Mouse (Mus musculus) hindbrain, postnatal 0 days (tissue): ENCODE measurements at regions not wholly inside any gene's neighbourhood (a gene's known extent, or its start where the extent isn't known, plus 50 kb on each side); places are given as distances from the start of the nearest gene placed in this dataset.

Experiments used
- ATAC-seq: fragments of 200-750 bp; cut with Nextera tagmentation; 2 replicates; pipeline ENCODE4 v1.8.0; 2017; ENCODE audit warnings: mild to moderate bottlenecking, moderate TSS enrichment, moderate library complexity
- DNase-seq: peaks from one replicate; pipeline ENCODE4 v3.0.0-alpha.2; 2015; ENCODE audit warnings: low spot score
- H3K27ac ChIP-seq: fragments of 300-500 bp; sonication (generic); 2 replicates; pipeline ENCODE4 v1.5.1; 2014; ENCODE audit warnings: mild to moderate bottlenecking
- H3K27me3 ChIP-seq: fragments of 300-500 bp; sonication (generic); 2 replicates; pipeline ENCODE4 v1.6.1; 2014; ENCODE audit warnings: low read length, mixed read lengths; ENCODE audit not compliant: insufficient read depth
- H3K36me3 ChIP-seq: fragments of 300-500 bp; sonication (generic); 2 replicates; pipeline ENCODE4 v1.6.1; 2014; ENCODE audit warnings: low read length, mixed read lengths; ENCODE audit not compliant: insufficient read depth
- H3K4me1 ChIP-seq: fragments of 300-500 bp; sonication (generic); 2 replicates; pipeline ENCODE4 v1.6.1; 2014; ENCODE audit warnings: antibody characterized with exemption, low read length, mixed read lengths; ENCODE audit not compliant: insufficient read depth
- H3K4me2 ChIP-seq: fragments of 300-500 bp; sonication (generic); 2 replicates; pipeline ENCODE4 v1.6.1; 2014; ENCODE audit warnings: low read depth, mild to moderate bottlenecking, low read length, moderate library complexity, mixed read lengths
- H3K4me3 ChIP-seq: fragments of 300-500 bp; sonication (generic); 2 replicates; pipeline ENCODE4 v1.5.1; 2014; ENCODE audit warnings: low read length
- H3K9ac ChIP-seq: fragments of 300-500 bp; sonication (generic); replicated peaks from 2 replicates; pipeline ENCODE4 v1.6.1; 2014; ENCODE audit warnings: mild to moderate bottlenecking, low read length, moderate library complexity, mixed read lengths
- H3K9me3 ChIP-seq: fragments of 300-500 bp; sonication (generic); 2 replicates; pipeline ENCODE4 v1.6.1; 2016; ENCODE audit warnings: low read length, mixed read lengths
- CTCF ChIP-seq: IDR thresholded peaks from 2 replicates; pipeline ENCODE4 v1.5.1; 2016; ENCODE audit warnings: antibody characterized with exemption, control low read depth, low read depth
- WGBS: fragments of 180-500 bp; shearing (Covaris S2); extraction: QIAGEN DNeasy Blood & Tissue Kit; methylation state at CpG from one replicate; pipeline ENCODE4 v1.1.7; 2014; 5-methylcytosine and 5-hydroxymethylcytosine counted together

DNA sequence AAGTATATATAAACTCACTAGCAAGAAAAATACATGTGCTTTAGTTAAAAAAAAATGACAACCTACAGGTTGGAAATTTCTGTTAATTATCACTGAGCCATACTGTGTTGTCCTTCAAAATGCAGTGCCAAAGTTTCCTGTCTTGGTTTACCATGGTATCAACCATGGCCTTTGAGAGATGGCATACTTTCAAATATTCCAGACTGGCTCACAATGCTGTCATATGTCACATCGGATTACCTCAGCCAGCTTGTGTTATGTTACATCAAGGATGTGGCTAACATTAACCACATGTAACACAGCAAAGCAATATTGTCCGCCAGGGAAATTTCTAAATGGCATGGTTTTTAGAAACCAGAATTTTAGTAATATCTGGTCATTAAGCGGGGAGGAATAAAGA, 140.3 kb downstream of the Alx1 start:
- no peaks in the 10 kb centered on the region for H3K9me3 ChIP-seq
- 87% methylated on average over 3 of the region's 3 CpGs for WGBS
- ATAC-seq (no peak), DNase-seq (no peak)
- H3K4me3 ChIP-seq: no peak overlapping the region
- no peaks in the 10 kb centered on the region for H3K36me3 ChIP-seq
- H3K27ac ChIP-seq: no peak overlapping the region
- H3K27me3 ChIP-seq: no peaks in the 10 kb centered on the region
- H3K4me2 ChIP-seq: no peak overlapping the region
- H3K9ac ChIP-seq: no peak overlapping the region
- H3K4me1 ChIP-seq: no peaks in the 10 kb centered on the region
- TF ChIP-seq CTCF: no peak

DNA sequence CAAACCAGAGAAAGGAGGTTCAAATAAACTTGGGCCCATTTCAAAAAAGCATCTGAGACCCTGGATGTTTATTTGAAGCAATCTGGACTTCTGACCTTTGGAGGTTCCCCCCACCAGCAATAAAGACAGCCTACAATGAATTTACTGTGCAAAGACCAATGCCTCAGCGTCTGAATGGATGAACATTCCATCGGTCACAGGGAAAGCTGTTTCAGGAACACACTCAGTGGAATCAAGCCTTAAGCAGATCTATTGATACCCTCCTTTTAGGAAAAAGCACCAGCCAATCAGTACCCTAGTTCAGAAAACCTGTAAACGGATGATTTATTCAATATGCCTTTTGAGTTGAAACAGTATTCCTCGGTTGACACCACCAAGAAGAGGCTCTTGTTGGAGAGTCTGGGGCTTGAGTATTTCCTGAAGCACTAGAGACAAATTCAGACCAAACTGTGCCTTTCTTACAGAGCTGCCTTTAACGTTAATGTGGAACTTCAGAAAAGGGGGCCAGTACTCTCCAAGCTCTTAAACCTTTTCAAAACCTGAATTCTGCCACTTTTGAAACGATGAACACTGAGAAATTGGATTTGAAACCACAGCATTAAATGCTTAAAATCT, 148.1 kb downstream of the Alx1 start:
- 66% methylated on average over 6 of the region's 6 CpGs for WGBS
- no peak overlapping the region for H3K4me2 ChIP-seq

DNA sequence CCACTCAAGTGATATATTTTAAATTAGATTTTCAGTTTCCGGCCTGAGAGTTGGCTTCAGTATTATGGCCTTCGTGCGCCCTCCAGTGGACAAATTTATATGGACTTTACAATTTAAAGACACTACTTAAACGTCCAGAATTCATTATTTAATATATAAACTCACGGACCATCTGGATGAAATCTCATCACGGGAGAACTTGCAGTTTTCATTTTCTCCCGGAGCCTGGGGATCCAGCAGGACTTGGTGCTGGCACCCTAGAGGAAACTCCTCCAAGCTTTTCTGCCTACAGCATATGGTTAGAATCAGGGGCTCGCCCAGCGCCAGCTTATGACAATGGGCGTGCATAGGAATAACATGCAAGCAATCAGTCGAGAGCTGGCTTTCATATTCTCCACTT, 152.0 kb downstream of the Alx1 start:
- Histone ChIP-seq H3K9me3 (no peaks in the 10 kb centered on the region), H3K36me3 (no peaks in the 10 kb centered on the region), H3K4me1 (no peaks in the 10 kb centered on the region), H3K9ac (no peak overlapping the region), H3K4me3 (peak overlapping the region; percentile 19), H3K27me3 (no peaks in the 10 kb centered on the region), H3K4me2 (peak overlapping the region; percentile 49), H3K27ac (no peak overlapping the region)
- TF ChIP-seq CTCF: peak; percentile 66
- ATAC-seq (peak; percentile 81), DNase-seq (peak; percentile 85)
- 28% methylated on average over 11 of the region's 11 CpGs for WGBS

More for the DNA sequence above, 148.1 kb downstream of the Alx1 start:
- no peak for DNase-seq
- Histone ChIP-seq H3K27me3 (no peaks in the 10 kb centered on the region), H3K9me3 (no peaks in the 10 kb centered on the region), H3K4me3 (no peak overlapping the region), H3K36me3 (no peaks in the 10 kb centered on the region), H3K9ac (no peak overlapping the region), H3K4me1 (no peaks in the 10 kb centered on the region), H3K27ac (no peak overlapping the region)
- no peak for ATAC-seq
- no peak for TF ChIP-seq CTCF

DNA sequence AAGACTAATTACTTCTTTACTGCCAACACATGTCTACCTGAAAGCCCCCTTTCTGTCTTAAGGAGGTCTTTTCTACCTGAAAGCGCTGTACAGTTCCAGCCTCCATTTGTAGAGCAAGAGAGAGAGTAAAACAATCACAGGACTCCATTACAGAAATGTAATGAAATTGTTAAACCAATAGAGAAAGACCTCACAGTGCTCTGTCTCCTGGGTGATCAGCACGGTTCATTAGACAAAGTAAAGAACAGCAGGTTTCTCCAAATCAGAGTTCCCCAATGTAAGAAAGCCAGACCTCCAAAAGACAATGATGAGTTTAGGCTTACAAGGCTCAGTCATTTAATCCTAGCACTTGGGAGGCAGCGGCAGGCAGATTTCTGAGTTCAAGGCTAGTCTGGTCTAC, 153.1 kb downstream of the Alx1 start:
- Histone ChIP-seq H3K9ac (no peak overlapping the region), H3K36me3 (no peaks in the 10 kb centered on the region), H3K4me3 (no peak overlapping the region), H3K27me3 (no peaks in the 10 kb centered on the region), H3K27ac (no peak overlapping the region), H3K4me1 (no peaks in the 10 kb centered on the region), H3K4me2 (no peak overlapping the region), H3K9me3 (no peaks in the 10 kb centered on the region)
- WGBS: 36% methylated on average over 3 of the region's 3 CpGs
- no peak for ATAC-seq
- DNase-seq: no peak
- TF ChIP-seq CTCF: no peak

DNA sequence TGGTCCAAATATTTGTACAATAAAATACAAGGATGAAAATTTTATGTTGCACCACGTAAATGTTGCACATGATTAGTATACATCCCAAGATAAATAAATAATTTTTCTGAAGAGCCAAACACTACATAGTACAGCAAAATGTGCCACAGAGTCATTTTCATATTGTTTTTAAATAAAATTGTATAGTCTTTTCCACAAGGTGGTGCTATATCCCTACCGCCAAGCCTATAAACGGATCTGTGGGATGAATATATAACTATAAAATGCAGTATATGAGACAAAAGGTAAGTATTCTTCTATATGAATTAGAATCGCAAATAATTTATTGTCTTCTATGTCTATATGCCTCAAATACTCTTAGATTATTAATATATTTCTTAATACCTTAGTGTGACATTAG, 163.1 kb downstream of the Alx1 start:
- TF ChIP-seq CTCF: peak; percentile 52
- H3K9me3 ChIP-seq: no peaks in the 10 kb centered on the region
- H3K4me3 ChIP-seq: no peak overlapping the region
- no peaks in the 10 kb centered on the region for H3K4me1 ChIP-seq
- no peak overlapping the region for H3K27ac ChIP-seq
- H3K36me3 ChIP-seq: no peaks in the 10 kb centered on the region
- no peak overlapping the region for H3K9ac ChIP-seq
- WGBS: 35% methylated on average over 4 of the region's 4 CpGs
- ATAC-seq: no peak
- no peaks in the 10 kb centered on the region for H3K27me3 ChIP-seq
- no peak overlapping the region for H3K4me2 ChIP-seq
- DNase-seq: peak; percentile 33

DNA sequence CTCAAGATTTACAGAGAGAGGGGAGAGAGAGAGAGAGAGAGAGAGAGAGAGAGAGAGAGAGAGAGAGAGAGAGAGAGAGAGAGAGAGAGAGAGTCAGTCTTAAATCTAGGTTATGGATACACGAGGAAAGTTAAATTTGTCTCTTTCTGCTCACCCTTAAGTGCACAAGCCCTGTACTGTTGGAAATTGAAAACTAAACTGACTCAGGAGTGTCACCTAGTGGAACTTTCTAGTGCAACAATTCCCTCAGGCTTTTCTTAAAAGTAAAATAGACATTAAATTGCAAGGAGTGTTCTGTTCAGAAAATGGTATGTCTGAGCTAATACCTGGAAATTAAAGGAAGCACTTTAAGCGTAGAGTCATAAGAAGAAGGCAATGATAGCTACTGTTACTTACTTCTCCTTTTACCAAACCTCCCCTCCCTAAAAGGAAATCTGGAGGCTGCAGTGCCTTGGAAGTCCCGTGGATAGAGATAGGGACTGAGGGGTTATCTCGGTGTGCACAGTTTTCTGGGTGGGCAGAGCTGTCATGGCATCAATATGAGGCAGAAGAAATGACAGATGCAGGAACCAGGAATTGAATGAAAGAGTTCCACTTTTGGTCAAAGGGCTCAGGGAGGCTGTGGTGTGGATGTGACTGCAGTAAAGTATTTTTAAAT, 193.3 kb downstream of the Alx1 start:
- Histone ChIP-seq H3K4me1 (no peaks in the 10 kb centered on the region), H3K4me3 (no peak overlapping the region), H3K36me3 (no peaks in the 10 kb centered on the region), H3K27ac (no peak overlapping the region), H3K9ac (no peak overlapping the region), H3K9me3 (no peaks in the 10 kb centered on the region), H3K27me3 (no peaks in the 10 kb centered on the region), H3K4me2 (no peak overlapping the region)
- WGBS: 59% methylated on average over 4 of the region's 4 CpGs
- DNase-seq (peak; percentile 65), ATAC-seq (peak; percentile 53; the same call in 1 of the 2 replicates)
- peak; percentile 65 for TF ChIP-seq CTCF

DNA sequence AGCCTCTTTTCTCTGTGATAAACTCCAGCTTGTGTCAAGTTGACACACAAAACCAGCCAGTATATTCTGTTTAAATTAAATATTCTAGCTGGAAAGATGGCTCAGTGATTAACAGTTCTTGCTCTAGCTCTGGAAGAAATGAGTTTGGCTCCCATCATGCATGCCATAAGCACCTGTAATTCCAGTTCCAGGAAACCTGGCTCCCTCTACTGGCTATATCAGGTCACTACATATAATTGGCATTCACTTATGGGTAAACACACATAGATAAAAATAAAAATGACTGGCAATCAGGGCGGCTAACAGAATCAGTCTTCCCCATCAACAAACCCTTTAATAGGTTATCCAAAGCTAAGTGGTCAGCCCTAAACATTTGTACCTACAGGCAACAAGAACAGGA, 194.2 kb downstream of the Alx1 start:
- WGBS: 45% methylated on average over 1 of the region's 1 CpGs
- TF ChIP-seq CTCF: peak; percentile 57
- no peak overlapping the region for H3K4me2 ChIP-seq

More for the DNA sequence above, 194.2 kb downstream of the Alx1 start:
- no peaks in the 10 kb centered on the region for H3K9me3 ChIP-seq
- no peak overlapping the region for H3K27ac ChIP-seq
- H3K4me3 ChIP-seq: no peak overlapping the region
- no peak overlapping the region for H3K9ac ChIP-seq
- 0 out of 2 replicates have a peak, but pooled peaks have one; percentile 10 for ATAC-seq
- H3K4me1 ChIP-seq: no peaks in the 10 kb centered on the region
- no peaks in the 10 kb centered on the region for H3K27me3 ChIP-seq
- DNase-seq: peak; percentile 25
- no peaks in the 10 kb centered on the region for H3K36me3 ChIP-seq
